Mouse (Mus musculus) adrenal gland, adult 8-10 months (tissue): ENCODE results near the gene Fam198b. TPM values are rescaled to one million over a fixed set of nuclear protein-coding genes. Genes with fewer than 3 reads are reported as not detected.

Experiments used
- DNase-seq: peaks from one replicate; pipeline ENCODE4 v3.0.0; 2022
- total RNA-seq, 4 experiments: library from RNA; stranded (reverse); gene quantifications; 2 replicates each; pipeline ENCODE4 v1.2.4; 2022

The Fam198b gene
- 10 to 100 TPM in 2 of 4 experiments, 1 to 10 TPM in 2; 2.9 to 39.5 (median 10.6) TPM for total RNA-seq

- no peak for DNase-seq
Observed at GRCm38 (mm10) chr3:79884305-79884704, at the start of gene Fam198b. Fam198b (plus strand) TSS chr3:79884533.

GRCm38 (mm10) chr3:79838751-79839150 is 45.6 kb upstream of the Fam198b start:
- no peak for DNase-seq

- no peak for DNase-seq
Observed at GRCm38 (mm10) chr3:79841475-79841874, 42.9 kb upstream of the Fam198b start.

GRCm38 (mm10) chr3:79842165-79842564 is 42.2 kb upstream of the Fam198b start:
- no peak for DNase-seq

GRCm38 (mm10) chr3:79842616-79843016 is 41.7 kb upstream of the Fam198b start:
- peak; percentile 72 for DNase-seq

- no peak for DNase-seq
Observed at GRCm38 (mm10) chr3:79843999-79844398, 40.3 kb upstream of the Fam198b start.

- no peak for DNase-seq
Observed at GRCm38 (mm10) chr3:79846633-79847032, 37.7 kb upstream of the Fam198b start.

- DNase-seq, result no peak
Observed at GRCm38 (mm10) chr3:79848841-79849240, 35.5 kb upstream of the Fam198b start.

- DNase-seq, result no peak
Observed at GRCm38 (mm10) chr3:79849621-79850020, 34.7 kb upstream of the Fam198b start.

- DNase-seq, result no peak
Observed at GRCm38 (mm10) chr3:79850656-79851055, 33.7 kb upstream of the Fam198b start.

GRCm38 (mm10) chr3:79852108-79852507 is 32.2 kb upstream of the Fam198b start:
- DNase-seq, result no peak

- no peak for DNase-seq
Observed at GRCm38 (mm10) chr3:79852654-79853166, 31.6 kb upstream of the Fam198b start, which contains the start of gene Tmem144. Tmem144 (minus strand) TSS chr3:79852773.

- DNase-seq, result no peak
Observed at GRCm38 (mm10) chr3:79857780-79858179, 26.6 kb upstream of the Fam198b start.

GRCm38 (mm10) chr3:79858221-79858620 is 26.1 kb upstream of the Fam198b start:
- no peak for DNase-seq

GRCm38 (mm10) chr3:79864824-79865223 is 19.5 kb upstream of the Fam198b start:
- DNase-seq, result no peak

- DNase-seq, result no peak
Observed at GRCm38 (mm10) chr3:79866089-79866488, 18.2 kb upstream of the Fam198b start.

GRCm38 (mm10) chr3:79866526-79866925 is 17.8 kb upstream of the Fam198b start:
- DNase-seq, result no peak

- DNase-seq, result no peak
Observed at GRCm38 (mm10) chr3:79867121-79867709, 17.1 kb upstream of the Fam198b start.

- DNase-seq, result no peak
Observed at GRCm38 (mm10) chr3:79875471-79875870, 8.9 kb upstream of the Fam198b start.

GRCm38 (mm10) chr3:79878350-79878749 is 6.0 kb upstream of the Fam198b start:
- no peak for DNase-seq

GRCm38 (mm10) chr3:79879246-79879645 is 5.1 kb upstream of the Fam198b start:
- no peak for DNase-seq

GRCm38 (mm10) chr3:79881645-79882044 is 2.7 kb upstream of the Fam198b start:
- no peak for DNase-seq

- DNase-seq, result peak; percentile 41
Observed at GRCm38 (mm10) chr3:79883092-79883491, 1.2 kb upstream of the Fam198b start.

GRCm38 (mm10) chr3:79884761-79885189 is 442 bp downstream of the Fam198b start:
- peak; percentile 32 for DNase-seq
